Mouse (Mus musculus): ENCODE measurements around the gene Krt88. TPM values are rescaled to one million over a fixed set of nuclear protein-coding genes. Genes with fewer than 3 reads are reported as not detected.

Gene Krt88
- polyA plus RNA-seq, 1 experiment from 2014 or later = not detected

DNA sequence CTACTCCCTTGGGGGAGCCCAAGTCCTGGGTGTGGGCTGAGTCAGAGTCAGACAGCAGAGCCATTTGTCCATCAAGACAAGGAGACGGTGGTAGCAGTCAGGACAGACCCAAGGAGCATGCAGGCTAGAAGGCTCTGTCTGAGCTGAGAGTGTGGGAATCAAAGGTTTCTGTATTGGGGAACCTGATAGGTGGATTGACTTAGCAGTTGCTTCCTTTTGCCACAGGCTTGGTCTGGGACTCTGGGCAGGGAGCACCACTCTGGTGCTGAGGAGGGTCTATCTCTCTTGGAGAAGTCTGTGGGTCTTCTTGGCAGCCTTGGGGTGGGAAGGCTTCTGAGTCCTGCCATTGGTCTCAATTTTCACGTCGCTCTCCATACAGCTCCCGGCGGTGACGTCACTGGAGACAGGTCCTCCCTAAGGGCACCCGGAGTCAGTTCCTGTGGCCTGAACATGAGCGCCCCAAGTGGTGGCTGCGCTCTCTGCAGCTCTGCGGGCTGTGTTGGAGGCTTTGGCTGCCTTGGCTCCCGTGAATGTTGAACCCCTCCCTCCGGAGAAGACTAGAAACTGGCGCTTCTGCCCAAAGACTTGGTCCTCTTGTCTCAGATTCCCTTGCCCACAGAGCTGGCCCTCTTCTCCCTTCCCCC, 5.7 kb downstream of the Krt88 start:
- no peak overlapping the region for H3K4me2 ChIP-seq
- no peaks in the 10 kb centered on the region for H3K36me3 ChIP-seq (ENCODE audit: insufficient read depth)
- no peaks in the 10 kb centered on the region for H3K4me1 ChIP-seq (ENCODE audit: insufficient read depth)
- no peak overlapping the region for H3K4me3 ChIP-seq (ENCODE audit: low read depth, low read length)
- no peak; the same call in 1 of the 2 replicates for ATAC-seq (ENCODE audit: insufficient read depth)
- 5% methylated on average over 13 of the region's 13 CpGs for WGBS
- H3K9ac ChIP-seq = no peak overlapping the region
- DNase-seq = peak; percentile 83
- no peak overlapping the region for H3K27ac ChIP-seq (ENCODE audit: low read depth)
- no peaks in the 10 kb centered on the region for H3K27me3 ChIP-seq (ENCODE audit: insufficient read depth, low read length)
- peaks cover 6% of the 10 kb centered on the region; the same call in 1 of the 2 replicates for H3K9me3 ChIP-seq (ENCODE audit: low read depth, low read length)
- peak; percentile 84 for TF ChIP-seq CTCF (IDR thresholded peaks at IDR 0.05; ENCODE audit: low read depth)

DNA sequence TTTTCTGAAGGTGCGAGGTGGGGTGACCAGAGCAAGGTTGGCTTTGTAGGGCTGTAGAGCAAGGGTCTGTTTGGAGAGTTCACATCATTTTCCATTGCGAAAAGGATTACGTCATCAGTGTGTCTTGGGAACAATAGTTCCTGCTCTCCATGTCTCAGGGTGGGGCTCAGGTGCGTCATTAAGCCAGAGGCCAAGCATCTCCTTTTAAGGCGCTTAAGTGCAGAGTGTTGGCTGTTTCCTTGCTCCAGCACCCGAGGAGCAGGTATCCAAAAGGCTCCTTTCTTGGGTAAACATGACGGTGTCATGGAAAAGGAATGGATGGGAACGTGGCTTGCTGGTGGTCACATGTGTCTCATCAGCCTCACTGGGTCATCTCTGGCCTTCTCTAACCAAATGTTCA, 7.2 kb downstream of the Krt88 start:
- DNase-seq = no peak
- Histone ChIP-seq H3K27me3 (ENCODE audit: insufficient read depth, low read length) (no peaks in the 10 kb centered on the region), H3K4me2 (no peak overlapping the region), H3K9ac (no peak overlapping the region), H3K9me3 (ENCODE audit: low read depth, low read length) (peaks cover 6% of the 10 kb centered on the region; the same call in 1 of the 2 replicates), H3K4me1 (ENCODE audit: insufficient read depth) (no peaks in the 10 kb centered on the region), H3K27ac (ENCODE audit: low read depth) (no peak overlapping the region), H3K4me3 (ENCODE audit: low read depth, low read length) (no peak overlapping the region), H3K36me3 (ENCODE audit: insufficient read depth) (no peaks in the 10 kb centered on the region)
- ATAC-seq (ENCODE audit: insufficient read depth) = no peak
- TF ChIP-seq CTCF (IDR thresholded peaks at IDR 0.05; ENCODE audit: low read depth) = no peak
- 69% methylated on average over 8 of the region's 8 CpGs for WGBS

DNA sequence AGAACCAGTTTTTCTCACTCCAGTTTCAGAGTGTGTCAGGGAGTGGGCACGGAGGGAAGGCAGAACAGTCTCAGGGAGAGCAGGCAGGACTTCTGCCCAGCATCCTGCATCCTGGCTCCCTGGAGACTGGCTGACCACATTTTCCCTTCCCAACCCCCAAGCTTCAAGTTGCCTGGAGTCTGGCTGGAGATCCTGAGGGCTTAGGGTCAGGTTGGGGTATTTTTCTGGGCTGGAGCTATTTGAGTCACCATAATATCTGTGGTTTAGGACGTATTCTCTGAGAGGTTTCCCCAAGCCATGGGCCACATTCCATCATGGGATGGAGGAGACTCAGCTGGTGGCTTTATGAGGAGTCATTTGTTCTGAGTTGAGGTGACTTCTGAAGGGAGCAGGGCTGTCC, 7.7 kb downstream of the Krt88 start:
- Histone ChIP-seq H3K9ac (no peak overlapping the region), H3K9me3 (ENCODE audit: low read depth, low read length) (peaks cover 6% of the 10 kb centered on the region; the same call in 1 of the 2 replicates), H3K36me3 (ENCODE audit: insufficient read depth) (no peaks in the 10 kb centered on the region), H3K27ac (ENCODE audit: low read depth) (no peak overlapping the region), H3K4me2 (no peak overlapping the region), H3K4me3 (ENCODE audit: low read depth, low read length) (no peak overlapping the region), H3K4me1 (ENCODE audit: insufficient read depth) (no peaks in the 10 kb centered on the region), H3K27me3 (ENCODE audit: insufficient read depth, low read length) (no peaks in the 10 kb centered on the region)
- TF ChIP-seq CTCF (IDR thresholded peaks at IDR 0.05; ENCODE audit: low read depth) = no peak
- DNase-seq = no peak
- ATAC-seq (ENCODE audit: insufficient read depth) = no peak
- 53% methylated on average over 2 of the region's 2 CpGs for WGBS

DNA sequence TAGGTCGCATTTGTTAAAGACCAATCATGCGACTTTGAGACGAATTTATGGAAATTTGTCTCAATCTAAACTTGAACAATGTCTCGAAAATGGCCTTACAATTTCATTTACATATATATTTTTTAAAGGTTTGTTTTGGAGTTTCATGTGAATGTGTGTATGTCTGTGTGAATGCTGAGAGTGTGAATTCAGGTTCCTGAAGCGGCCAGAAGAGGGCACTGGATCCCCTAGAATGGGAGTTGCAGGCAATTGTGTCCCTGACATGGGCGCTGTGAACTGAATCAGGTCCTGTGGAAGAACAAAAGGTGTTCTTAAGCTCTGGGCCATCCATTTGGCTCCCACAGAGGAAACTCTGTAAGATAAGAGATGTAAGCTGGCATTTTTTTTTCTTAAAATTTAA, 8.3 kb downstream of the Krt88 start:
- Histone ChIP-seq H3K4me3 (ENCODE audit: low read depth, low read length) (no peak overlapping the region), H3K27me3 (ENCODE audit: insufficient read depth, low read length) (no peaks in the 10 kb centered on the region), H3K36me3 (ENCODE audit: insufficient read depth) (no peaks in the 10 kb centered on the region), H3K27ac (ENCODE audit: low read depth) (no peak overlapping the region), H3K4me2 (no peak overlapping the region), H3K9ac (no peak overlapping the region), H3K9me3 (ENCODE audit: low read depth, low read length) (peaks cover 6% of the 10 kb centered on the region; the same call in 1 of the 2 replicates), H3K4me1 (ENCODE audit: insufficient read depth) (no peaks in the 10 kb centered on the region)
- 88% methylated on average over 6 of the region's 6 CpGs for WGBS
- TF ChIP-seq CTCF (IDR thresholded peaks at IDR 0.05; ENCODE audit: low read depth) = no peak
- ATAC-seq (ENCODE audit: insufficient read depth) (no peak), DNase-seq (no peak)

DNA sequence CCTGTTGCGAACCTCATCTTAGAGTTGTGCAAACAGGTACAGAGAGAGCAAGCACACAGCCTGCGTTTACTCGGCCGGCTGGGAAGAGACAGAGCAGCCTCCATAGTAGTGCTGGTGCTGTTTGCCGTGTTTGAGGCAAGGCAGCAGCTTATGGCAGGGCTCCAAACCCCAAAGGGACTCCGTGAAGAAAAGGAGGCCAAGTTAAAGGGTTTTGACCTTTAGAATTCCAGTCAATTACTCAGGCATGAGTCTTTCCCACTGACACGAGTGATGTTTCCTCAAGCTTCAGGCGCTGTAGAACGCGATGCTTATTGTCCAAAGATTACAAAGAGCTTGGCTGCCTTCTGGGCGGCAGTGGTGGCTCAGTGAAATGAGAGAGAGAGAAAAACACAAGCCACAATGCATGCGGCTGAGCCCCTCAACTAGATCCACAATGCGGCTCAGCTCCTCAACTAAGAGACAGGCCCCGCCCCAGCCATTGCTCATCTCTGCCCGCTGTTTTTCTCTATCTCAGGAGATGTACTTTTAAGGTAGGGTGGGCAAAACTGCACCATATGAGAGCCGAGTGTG, 10.9 kb downstream of the Krt88 start:
- no peak overlapping the region for H3K4me2 ChIP-seq
- H3K36me3 ChIP-seq (ENCODE audit: insufficient read depth) = no peaks in the 10 kb centered on the region
- no peak overlapping the region for H3K9ac ChIP-seq
- DNase-seq (peak; percentile 17), ATAC-seq (ENCODE audit: insufficient read depth) (no peak)
- no peaks in the 10 kb centered on the region for H3K4me1 ChIP-seq (ENCODE audit: insufficient read depth)
- H3K9me3 ChIP-seq (ENCODE audit: low read depth, low read length) = peaks cover 6% of the 10 kb centered on the region; the same call in 1 of the 2 replicates
- no peak overlapping the region for H3K27ac ChIP-seq (ENCODE audit: low read depth)
- 49% methylated on average over 16 of the region's 16 CpGs for WGBS
- TF ChIP-seq CTCF (IDR thresholded peaks at IDR 0.05; ENCODE audit: low read depth) = no peak
- H3K4me3 ChIP-seq (ENCODE audit: low read depth, low read length) = no peak overlapping the region
- no peaks in the 10 kb centered on the region for H3K27me3 ChIP-seq (ENCODE audit: insufficient read depth, low read length)

DNA sequence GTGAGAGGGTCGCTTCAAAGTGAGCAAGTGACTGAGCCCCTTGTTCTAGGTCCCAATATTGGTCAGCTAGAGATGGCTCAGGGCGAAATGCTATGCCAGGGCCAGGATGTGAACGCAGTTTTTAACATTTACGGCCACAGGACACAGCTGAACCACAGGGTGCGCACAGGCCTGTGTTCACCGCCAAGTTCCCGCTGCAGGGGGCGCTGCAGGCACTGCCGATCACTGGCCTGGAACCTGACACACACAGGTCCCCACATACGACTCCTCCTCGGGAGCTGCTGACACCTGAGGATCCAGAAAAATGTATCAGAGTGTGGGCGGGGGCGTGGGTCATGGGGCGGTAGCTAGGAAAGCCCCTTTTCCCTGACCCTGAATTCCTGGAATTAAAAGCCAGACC, 11.7 kb downstream of the Krt88 start:
- H3K27me3 ChIP-seq (ENCODE audit: insufficient read depth, low read length) = no peaks in the 10 kb centered on the region
- H3K9me3 ChIP-seq (ENCODE audit: low read depth, low read length) = peaks cover 6% of the 10 kb centered on the region; the same call in 1 of the 2 replicates
- DNase-seq (no peak), ATAC-seq (ENCODE audit: insufficient read depth) (no peak)
- H3K4me3 ChIP-seq (ENCODE audit: low read depth, low read length) = no peak overlapping the region
- no peak overlapping the region for H3K27ac ChIP-seq (ENCODE audit: low read depth)
- H3K9ac ChIP-seq = no peak overlapping the region
- no peaks in the 10 kb centered on the region for H3K36me3 ChIP-seq (ENCODE audit: insufficient read depth)
- 75% methylated on average over 14 of the region's 14 CpGs for WGBS
- H3K4me1 ChIP-seq (ENCODE audit: insufficient read depth) = no peaks in the 10 kb centered on the region
- peak; percentile 36 for TF ChIP-seq CTCF (IDR thresholded peaks at IDR 0.05; ENCODE audit: low read depth)
- no peak overlapping the region for H3K4me2 ChIP-seq

DNA sequence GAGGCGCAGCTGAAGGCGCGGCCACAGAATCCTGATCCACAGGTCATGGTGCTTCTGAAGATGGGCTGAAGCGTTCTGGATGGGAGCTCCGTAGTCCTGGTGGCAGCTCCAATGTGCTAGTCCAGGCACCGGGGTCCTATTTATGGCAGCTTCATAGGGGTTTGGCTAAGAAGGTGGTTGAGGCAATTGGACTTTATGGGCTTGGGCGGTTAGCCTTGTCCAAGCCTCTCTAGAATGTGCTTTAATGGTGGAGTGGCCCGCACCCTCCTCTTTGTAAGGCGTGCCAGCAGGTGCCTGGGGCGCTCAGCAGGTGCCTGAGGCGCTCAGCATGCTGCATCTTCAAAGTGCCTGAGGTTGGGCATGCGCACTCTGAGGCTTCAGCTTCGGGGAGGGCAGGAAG, 16.1 kb downstream of the Krt88 start, which contains the start of gene Krt81:
Gene Krt81, minus strand, starts transcription at position 101 of the 400 bp plus-strand sequence.
- no peak for TF ChIP-seq CTCF (IDR thresholded peaks at IDR 0.05; ENCODE audit: low read depth)
- no peak within 1 kb of the TSS for H3K4me3 ChIP-seq (ENCODE audit: low read depth, low read length)
- H3K4me1 ChIP-seq (ENCODE audit: insufficient read depth) = no peaks in the 10 kb centered on the region
- WGBS = 75% methylated on average over 13 of the region's 13 CpGs
- H3K9ac ChIP-seq = no peak within 1 kb of the TSS
- no peak for ATAC-seq (ENCODE audit: insufficient read depth)
- no peak within 1 kb of the TSS for H3K4me2 ChIP-seq
- H3K9me3 ChIP-seq (ENCODE audit: low read depth, low read length) = no peaks in the 10 kb centered on the region
- no peak within 1 kb of the TSS for H3K27ac ChIP-seq (ENCODE audit: low read depth)
- no peaks in the 10 kb centered on the region for H3K27me3 ChIP-seq (ENCODE audit: insufficient read depth, low read length)
- DNase-seq = no peak
- no peaks in the 10 kb centered on the region for H3K36me3 ChIP-seq (ENCODE audit: insufficient read depth)
